Mouse (Mus musculus): ENCODE measurements at regions not wholly inside any gene's neighbourhood (a gene's known extent, or its start where the extent isn't known, plus 50 kb on each side); places are given as distances from the start of the nearest gene placed in this dataset.
A peak's percentile ranks its signal among the peaks of the same experiment; 100 is the strongest.
"Not testable (repeated sequence)": the region's sequence is repeated elsewhere in the genome, so short reads cannot be mapped to it uniquely, and the experiment has no call there.

DNA sequence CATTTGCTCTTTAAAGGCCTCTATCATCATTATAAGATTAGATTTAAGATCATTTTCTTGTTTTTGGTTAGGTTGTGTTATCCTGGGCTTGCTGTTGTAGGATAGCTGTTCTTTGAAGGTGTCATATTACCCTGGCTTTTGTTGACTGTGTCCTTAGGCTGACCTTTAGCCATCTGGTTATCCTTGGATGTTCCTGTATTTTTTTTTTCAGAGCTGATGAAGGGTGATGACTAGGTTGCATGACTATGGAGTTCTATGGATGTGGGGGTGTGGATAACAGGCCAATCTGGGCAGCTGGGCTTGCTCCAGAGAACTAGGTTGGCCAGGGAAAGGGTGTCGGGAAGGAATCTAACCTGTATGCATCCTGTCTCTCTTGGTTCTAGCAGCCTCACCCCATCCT is 74.2 kb downstream of the Dmrta1 start:
- no peak for DNase-seq (ENCODE audit: low spot score in 2 of 2)

DNA sequence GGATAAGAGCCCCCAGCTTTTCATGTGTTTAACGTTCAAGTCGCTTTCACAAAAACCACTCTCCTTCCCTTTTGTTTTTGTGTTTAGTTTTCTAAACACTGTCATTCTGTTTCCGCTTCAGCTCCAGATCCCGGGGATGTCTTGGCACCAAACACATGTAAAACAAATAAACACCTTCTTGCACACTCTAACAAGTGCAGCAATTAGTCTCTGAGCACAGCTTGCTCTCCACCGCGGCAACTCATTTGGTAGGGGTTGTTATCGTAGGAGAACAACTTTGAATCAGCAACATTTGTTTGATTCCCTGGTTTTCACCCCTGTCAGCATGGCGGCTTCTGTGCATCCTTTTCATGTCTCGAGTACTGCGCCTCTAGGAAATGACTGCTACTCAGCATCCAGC is 97.0 kb downstream of the Dmrta1 start:
- peak; percentile 0 to 6 for DNase-seq (ENCODE audit: low spot score in 2 of 2)

DNA sequence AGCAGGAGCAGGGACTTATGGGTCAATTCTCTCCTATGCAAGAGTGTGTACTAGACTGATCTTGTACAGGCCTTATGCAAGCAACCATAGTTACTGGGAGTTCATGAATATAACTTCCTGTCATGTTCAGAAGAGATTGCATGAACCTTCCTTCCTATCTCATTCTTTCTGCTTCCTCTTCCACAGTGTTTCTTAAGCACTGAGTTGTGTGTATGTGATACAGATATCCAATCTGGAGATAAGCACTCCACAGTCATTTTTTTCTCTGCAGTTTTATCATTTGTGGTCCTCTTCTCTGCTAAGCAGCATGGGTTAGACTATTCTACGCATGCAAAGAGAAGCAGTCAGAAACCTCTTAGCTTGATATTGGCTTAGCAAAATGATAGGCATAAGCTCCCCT is 102.3 kb downstream of the Dmrta1 start:
- no peak for DNase-seq (ENCODE audit: low spot score in 2 of 2)

DNA sequence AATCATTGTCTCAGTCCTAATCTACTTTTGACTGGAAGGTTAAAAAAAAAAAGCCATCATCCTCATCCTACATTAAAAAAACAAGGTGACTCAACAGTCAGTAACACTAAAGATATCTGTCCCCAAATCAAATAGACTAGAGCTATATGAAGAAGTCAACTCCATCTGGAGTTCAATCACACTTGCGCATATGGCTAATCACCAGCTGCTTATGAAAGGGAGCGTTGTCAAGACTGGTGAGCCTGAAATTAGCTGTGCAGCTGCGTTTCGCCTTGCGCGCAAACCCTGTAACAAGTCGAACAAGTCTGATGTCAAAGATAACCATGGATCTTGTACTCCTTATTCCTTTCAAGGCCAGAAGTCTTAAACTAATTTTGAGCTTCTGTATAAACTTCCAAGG is 137.6 kb downstream of the Dmrta1 start:
- no peak for DNase-seq (ENCODE audit: low spot score in 2 of 2)

DNA sequence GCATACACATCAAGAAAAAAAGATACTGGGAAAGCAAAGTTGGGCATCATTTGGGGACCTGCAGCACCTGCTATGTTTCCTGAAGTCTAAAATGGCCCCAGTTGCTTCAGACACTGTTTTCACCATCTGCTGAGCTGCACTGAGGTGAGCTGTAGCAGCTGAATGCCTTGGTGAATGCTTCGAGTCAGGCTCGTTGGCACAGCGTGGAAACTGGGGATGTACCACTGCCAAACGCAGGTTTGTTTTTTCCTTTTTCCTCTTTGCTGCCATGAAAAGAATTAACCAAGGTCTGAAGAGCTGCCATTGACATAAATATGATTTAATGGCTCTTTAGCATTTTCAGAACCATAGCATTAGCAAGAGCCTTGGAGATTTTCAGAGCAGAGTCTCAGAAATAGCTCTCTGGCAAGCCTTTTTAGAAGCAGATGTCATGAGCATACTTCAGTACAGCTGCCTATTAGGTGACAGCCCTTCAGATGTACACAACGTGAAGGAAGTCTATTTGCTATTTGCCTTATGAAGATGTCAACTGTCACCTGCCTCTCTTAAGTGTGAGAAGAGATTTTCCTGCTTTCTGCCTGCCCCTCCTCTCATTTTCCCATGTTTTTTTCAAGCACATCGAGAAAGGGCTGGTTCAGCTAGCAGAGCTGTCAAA is 155.4 kb downstream of the Dmrta1 start:
- peak; percentile 0 to 1 for DNase-seq (ENCODE audit: low spot score in 2 of 2)

DNA sequence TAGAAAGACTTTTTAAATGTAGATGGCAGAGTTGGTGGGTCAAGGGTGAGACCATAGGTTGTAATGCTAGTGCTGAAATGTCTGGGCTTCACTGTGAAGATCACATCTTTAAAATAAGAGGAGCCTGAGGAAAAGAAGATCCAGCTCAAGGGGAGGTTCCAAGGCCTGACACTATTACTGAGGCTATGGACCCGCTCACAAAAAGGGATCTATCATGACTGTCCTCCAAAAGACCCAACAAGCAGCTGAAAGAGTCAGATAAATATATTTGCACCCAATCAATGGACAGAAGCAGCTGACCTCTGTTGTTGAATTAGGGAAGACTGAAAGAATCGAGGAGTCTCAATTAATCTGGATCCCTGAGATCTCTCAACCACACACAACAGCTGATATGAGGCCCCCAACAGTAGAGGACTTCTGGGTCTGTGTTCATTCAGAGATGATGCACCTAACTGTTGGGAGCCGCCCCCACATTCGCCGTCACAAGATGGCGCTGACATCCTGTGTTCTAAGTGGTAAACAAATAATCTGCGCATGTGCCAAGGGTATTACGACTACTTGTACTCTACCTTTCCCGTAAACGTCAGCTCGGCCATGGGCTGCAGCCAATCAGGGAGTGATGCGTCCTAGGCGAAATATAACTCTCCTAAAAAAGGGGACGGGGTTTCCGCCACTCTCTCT is 196.3 kb downstream of the Dmrta1 start:
- peak in 1 of 2 experiments; percentile 5 for DNase-seq (ENCODE audit: low spot score in 2 of 2)

DNA sequence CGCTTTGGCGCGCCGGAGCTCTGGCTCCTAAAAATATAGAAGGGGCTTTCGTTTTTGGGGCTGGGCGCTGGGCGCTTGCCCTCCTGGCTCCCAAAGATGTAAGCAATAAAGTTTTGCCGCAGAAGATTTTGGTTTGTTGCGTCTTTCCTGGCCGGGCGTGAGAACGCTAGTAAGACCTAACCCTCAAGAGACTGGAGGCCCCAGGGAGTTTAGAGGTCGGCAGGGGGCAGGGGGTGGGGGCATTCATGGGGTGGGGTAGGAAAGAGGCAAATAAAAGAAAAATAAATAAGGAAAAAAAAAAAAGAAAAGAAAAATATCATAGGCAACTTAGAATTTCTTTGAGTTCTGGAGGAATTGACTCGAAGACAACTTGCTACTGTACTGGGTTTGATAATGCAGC is 196.9 kb downstream of the Dmrta1 start:
- DNase-seq (ENCODE audit: low spot score in 2 of 2) = not testable (repeated sequence)

DNA sequence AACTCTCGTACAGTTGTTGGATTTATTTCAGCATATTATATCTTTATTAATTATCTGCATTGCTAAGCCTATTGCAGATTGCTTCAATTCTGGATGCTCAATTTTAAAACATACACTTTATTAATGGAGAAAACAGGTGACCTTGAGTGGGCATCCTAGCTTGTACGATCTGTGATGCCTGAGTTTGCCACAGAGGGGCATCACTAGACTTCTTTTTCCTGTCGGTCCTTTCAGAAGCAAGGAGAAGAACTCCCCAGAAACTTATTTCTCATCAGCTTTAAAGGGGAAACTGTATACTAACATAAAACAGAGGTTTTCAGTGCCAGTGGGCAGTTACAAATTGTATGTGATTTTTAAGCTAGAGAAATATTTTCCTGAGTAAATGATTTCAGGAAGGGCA is 201.8 kb downstream of the Dmrta1 start:
- DNase-seq (ENCODE audit: low spot score in 2 of 2) = peak in 1 of 2 experiments; percentile 1

DNA sequence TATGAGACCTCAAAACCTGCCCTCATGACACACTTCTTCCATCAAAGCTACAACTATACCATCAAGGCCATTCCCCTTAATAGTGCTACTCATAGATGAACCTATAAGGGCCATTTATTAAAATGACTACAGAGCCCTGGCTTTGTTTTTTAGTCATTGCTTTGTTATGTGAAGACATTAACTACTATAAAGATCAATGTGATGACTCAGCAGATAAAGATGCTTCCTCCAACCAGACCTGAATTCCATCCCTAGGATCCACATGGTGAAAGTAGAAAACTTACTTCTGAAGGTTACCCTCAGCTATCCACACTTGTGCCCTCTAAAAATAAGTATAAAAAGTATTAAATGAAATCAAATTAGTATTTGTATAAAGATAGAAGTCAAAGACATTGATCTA is 230.4 kb downstream of the Dmrta1 start:
- DNase-seq (ENCODE audit: low spot score in 2 of 2) = no peak

DNA sequence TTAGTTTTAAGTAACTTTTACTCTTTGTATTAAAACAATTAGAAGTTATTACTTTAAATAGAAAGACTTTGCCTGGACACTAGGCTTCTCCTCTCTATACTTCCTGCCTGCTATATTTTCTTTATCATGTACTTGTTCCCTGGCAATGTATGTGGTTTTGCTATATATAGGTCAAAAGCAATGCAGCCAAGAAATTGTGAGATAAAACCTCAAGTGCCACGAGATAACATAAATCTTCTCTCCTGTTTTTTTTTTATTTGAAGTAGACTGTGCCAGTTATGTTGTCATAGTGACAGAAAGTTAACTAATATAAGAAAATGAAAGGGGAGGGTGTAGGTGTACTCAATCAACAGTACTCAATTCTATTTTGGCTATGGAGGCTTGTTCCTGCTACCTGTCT is 258.4 kb downstream of the Dmrta1 start:
- DNase-seq (ENCODE audit: low spot score in 2 of 2) = no peak

DNA sequence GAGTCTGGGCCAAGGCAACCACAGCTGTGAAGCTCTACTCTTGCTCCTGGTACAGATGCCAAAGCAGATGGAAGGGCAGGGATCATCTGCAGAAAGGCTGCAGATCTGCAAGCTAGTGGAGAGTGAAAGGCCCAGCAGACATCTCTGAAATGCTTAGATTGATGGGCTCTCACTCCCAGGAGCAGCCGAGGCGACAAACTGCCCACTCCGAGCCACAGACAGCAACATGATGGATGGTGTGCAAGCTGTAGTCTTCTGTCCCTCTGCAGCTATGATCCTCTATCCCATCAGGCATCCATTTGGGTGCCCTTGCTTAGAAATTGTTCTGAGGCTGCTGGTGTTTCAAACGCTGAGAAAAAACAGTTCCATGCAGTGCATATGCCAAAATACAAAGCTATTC is 262.1 kb downstream of the Dmrta1 start:
- no peak for DNase-seq (ENCODE audit: low spot score in 2 of 2)

DNA sequence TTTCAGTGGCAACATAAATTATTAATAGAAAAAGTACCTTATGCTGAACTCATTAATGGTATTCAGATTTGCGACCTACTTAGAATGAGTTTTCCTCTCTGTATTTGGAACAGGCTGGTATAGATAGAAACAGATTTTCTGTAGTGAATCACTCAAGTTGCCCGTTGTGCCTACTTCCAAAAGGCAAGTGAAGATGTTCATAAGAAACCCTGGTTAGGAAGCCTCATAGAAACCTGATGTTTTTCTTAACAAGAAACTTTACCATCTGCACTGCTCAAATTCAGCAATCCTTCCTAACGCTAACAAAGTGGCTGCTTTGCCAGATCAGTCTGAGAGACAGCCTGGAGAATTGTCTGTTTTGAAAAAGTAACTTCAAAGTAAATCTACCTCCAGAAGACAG is 242.5 kb upstream of the Zfp352 start:
- no peak for DNase-seq (ENCODE audit: low spot score in 2 of 2)

DNA sequence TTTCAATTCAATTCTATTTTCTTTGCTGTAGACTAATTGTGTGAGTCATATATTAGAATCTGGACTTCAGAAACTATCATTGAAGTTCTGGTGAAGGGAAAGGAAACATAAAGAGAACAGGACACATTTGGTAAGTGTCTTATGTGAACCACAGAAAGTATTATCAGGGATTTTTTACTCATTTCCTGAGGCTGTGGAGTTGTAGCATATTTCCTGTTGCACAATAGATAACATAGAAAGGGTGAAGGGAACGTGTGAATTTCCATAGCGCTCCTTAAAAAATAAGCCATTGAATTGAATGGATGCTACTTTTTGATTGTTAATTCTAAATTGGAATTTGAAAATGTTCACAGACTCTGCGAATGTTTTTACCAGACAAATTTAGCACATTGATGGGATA is 215.2 kb upstream of the Zfp352 start:
- DNase-seq (ENCODE audit: low spot score in 2 of 2) = no peak

DNA sequence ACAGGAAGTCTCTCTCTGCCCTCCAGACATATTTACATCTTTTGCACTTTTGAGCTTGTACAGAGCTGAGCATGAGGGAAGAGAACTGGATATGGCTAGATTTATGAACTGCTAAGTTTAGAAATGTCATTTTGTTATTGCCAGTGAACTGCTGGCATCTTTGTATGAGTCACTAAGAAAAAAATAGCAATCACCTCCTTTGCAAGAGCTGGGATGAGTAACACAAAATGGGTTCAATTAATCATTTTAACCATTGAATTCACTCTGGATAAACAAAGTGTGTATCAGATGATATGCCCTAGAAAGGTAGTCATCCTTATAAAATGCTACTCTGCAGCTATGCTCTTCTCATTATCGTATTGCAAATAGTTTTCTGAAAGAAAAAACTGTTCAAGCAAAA is 214.7 kb upstream of the Zfp352 start:
- DNase-seq (ENCODE audit: low spot score in 2 of 2) = no peak

DNA sequence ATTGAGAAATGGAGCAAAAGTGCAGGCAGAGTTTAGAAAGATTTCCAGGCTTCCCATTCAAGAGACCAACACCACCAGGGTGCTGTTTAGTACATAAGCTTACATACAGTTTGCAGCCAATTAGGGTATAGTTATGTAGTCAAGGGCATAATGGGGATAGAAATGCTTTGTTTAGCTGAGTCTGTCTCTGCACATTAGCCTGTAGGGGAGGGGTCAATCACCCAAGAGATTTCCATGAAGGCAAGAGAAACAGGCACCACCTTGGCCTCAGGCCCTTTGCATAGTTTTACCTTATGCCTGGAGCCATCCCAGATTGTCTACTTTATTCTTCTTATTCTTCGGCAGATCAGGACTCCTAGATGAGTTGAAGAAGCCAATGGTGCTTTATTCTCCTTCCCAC is 205.9 kb upstream of the Zfp352 start:
- no peak for DNase-seq (ENCODE audit: low spot score in 2 of 2)

DNA sequence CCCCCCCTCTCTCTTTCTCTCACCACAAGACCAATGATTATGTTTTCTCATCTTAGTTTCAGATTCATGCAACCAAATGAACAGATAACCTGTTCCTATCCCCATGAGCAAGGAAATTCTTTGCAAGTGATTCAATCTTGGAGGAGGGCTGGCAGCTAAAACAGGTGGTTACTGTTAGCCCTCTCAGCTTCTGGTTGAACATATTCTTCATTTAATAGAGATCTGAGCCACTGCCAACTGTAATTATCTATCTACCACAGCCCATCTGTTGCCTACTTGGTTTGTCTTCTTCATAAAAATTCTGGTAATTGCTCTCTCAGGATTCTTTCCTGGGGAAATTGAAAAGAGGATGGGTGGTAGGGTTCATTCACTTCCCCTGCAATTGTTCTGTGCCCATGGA is 204.4 kb upstream of the Zfp352 start:
- peak in 1 of 2 experiments; percentile 1 for DNase-seq (ENCODE audit: low spot score in 2 of 2)

All from right cerebral cortex, postnatal 36 days (tissue).